Mouse (Mus musculus) embryonic facial prominence, embryonic 15.5 days (tissue): ENCODE measurements at regions not wholly inside any gene's neighbourhood (a gene's known extent, or its start where the extent isn't known, plus 50 kb on each side); places are given as distances from the start of the nearest gene placed in this dataset. TPM values are rescaled to one million over a fixed set of nuclear protein-coding genes. Genes with fewer than 3 reads are reported as not detected.

Source experiments
- microRNA-seq: library from miRNA; unstranded; fragments of <30 nt; microRNA quantifications from one replicate; pipeline ENCODE4, GENCODE M21; 2016; ENCODE audit warnings: borderline number of aligned reads

Small RNA genes in the stretch of these regions (microRNA-seq; reads per million reads assigned to microRNA genes)
- gene Gm26455 = not detected
